Mouse (Mus musculus): Measurements from ENCODE around the gene Xrcc3.

The Xrcc3 gene

GRCm38 (mm10) chr12:111813766-111814617 lies at the start of gene Xrcc3, which contains the start of gene Zfyve21:
Gene Xrcc3 (minus strand): TSS chr12:111813873.
Gene Zfyve21 (plus strand): TSS chr12:111814170.
- peak; percentile 97 to 99 for DNase-seq

GRCm38 (mm10) chr12:111855448-111855847 lies 41.8 kb upstream of the Xrcc3 start:
- DNase-seq: no peak

- DNase-seq: no peak
Observed at GRCm38 (mm10) chr12:111853546-111853945, 39.9 kb upstream of the Xrcc3 start.

- DNase-seq: peak in 1 of 2 experiments; percentile 28
Observed at GRCm38 (mm10) chr12:111853011-111853436, 39.4 kb upstream of the Xrcc3 start.

GRCm38 (mm10) chr12:111851745-111852144 lies 38.1 kb upstream of the Xrcc3 start:
- peak; percentile 57 for DNase-seq

- DNase-seq: peak; percentile 24 to 42
Observed at GRCm38 (mm10) chr12:111851235-111851634, 37.6 kb upstream of the Xrcc3 start.

GRCm38 (mm10) chr12:111848300-111848798 lies 34.7 kb upstream of the Xrcc3 start:
- DNase-seq: peak; percentile 46 to 63

- DNase-seq: no peak
Observed at GRCm38 (mm10) chr12:111846815-111847214, 33.1 kb upstream of the Xrcc3 start.

- no peak for DNase-seq
Observed at GRCm38 (mm10) chr12:111845953-111846352, 32.3 kb upstream of the Xrcc3 start.

- no peak for DNase-seq
Observed at GRCm38 (mm10) chr12:111843470-111843869, 29.8 kb upstream of the Xrcc3 start.

GRCm38 (mm10) chr12:111842565-111843433 lies 29.1 kb upstream of the Xrcc3 start:
- DNase-seq: no peak

GRCm38 (mm10) chr12:111833457-111833856 lies 19.8 kb upstream of the Xrcc3 start:
- no peak for DNase-seq

GRCm38 (mm10) chr12:111832643-111833042 lies 19.0 kb upstream of the Xrcc3 start:
- DNase-seq: no peak

GRCm38 (mm10) chr12:111830375-111830774 lies 16.7 kb upstream of the Xrcc3 start:
- no peak for DNase-seq

- DNase-seq: peak; percentile 81 to 82
Observed at GRCm38 (mm10) chr12:111829954-111830353, 16.3 kb upstream of the Xrcc3 start.

- DNase-seq: peak in 1 of 2 experiments; percentile 46
Observed at GRCm38 (mm10) chr12:111829447-111829846, 15.8 kb upstream of the Xrcc3 start.

- DNase-seq: peak in 1 of 2 experiments; percentile 26
Observed at GRCm38 (mm10) chr12:111827556-111827955, 13.9 kb upstream of the Xrcc3 start.

- DNase-seq: peak; percentile 71 to 80
Observed at GRCm38 (mm10) chr12:111821931-111822330, 8.3 kb upstream of the Xrcc3 start.

GRCm38 (mm10) chr12:111820708-111821107 lies 7.0 kb upstream of the Xrcc3 start:
- DNase-seq: no peak

- DNase-seq: no peak
Observed at GRCm38 (mm10) chr12:111819936-111820335, 6.3 kb upstream of the Xrcc3 start.

- DNase-seq: no peak
Observed at GRCm38 (mm10) chr12:111817991-111818390, 4.3 kb upstream of the Xrcc3 start.

GRCm38 (mm10) chr12:111816967-111817366 lies 3.3 kb upstream of the Xrcc3 start:
- no peak for DNase-seq

GRCm38 (mm10) chr12:111816528-111816927 lies 2.9 kb upstream of the Xrcc3 start:
- no peak for DNase-seq

Data from cerebellum, postnatal 10 days (tissue).